Mouse (Mus musculus) midbrain, embryonic 14.5 days (tissue): ENCODE measurements around the gene Tex36. TPM values are rescaled to one million over a fixed set of nuclear protein-coding genes. Genes with fewer than 3 reads are reported as not detected.
A peak's percentile ranks its signal among the peaks of the same experiment; 100 is the strongest.

Source experiments
- ATAC-seq: fragments of 200-750 bp; cut with Nextera tagmentation; 2 replicates; pipeline ENCODE4 v1.8.0; 2017; ENCODE audit warnings: moderate number of reproducible peaks, moderate library complexity; ENCODE audit not compliant: low FRiP score, low TSS enrichment
- DNase-seq: peaks from one replicate; pipeline ENCODE4 v3.0.0-alpha.2; 2015
- H3K27ac ChIP-seq: fragments of 300-500 bp; sonication (generic); replicated peaks from 2 replicates; pipeline ENCODE4 v1.5.1; 2014; ENCODE audit warnings: mild to moderate bottlenecking, low read depth, low read length, moderate library complexity
- H3K27me3 ChIP-seq: fragments of 300-500 bp; sonication (generic); 2 replicates; pipeline ENCODE4 v1.6.1; 2014; ENCODE audit warnings: low read length, control low read depth, mixed read lengths; ENCODE audit not compliant: control insufficient read depth, insufficient read depth
- H3K36me3 ChIP-seq: fragments of 300-500 bp; sonication (generic); 2 replicates; pipeline ENCODE4 v1.6.1; 2014; ENCODE audit warnings: low read length, control low read depth; ENCODE audit not compliant: control insufficient read depth, insufficient read depth
- H3K4me1 ChIP-seq: fragments of 300-500 bp; sonication (generic); 2 replicates; pipeline ENCODE4 v1.6.1; 2014; ENCODE audit warnings: mild to moderate bottlenecking, antibody characterized with exemption, low read length, control low read depth; ENCODE audit not compliant: control insufficient read depth, insufficient read depth
- H3K4me2 ChIP-seq: fragments of 300-500 bp; sonication (generic); 2 replicates; pipeline ENCODE4 v1.6.1; 2014; ENCODE audit warnings: mild to moderate bottlenecking, low read length, moderate library complexity
- H3K4me3 ChIP-seq: fragments of 300-500 bp; sonication (generic); replicated peaks from 2 replicates; pipeline ENCODE4 v1.5.1; 2014; ENCODE audit warnings: low read depth, low read length
- H3K9ac ChIP-seq: fragments of 300-500 bp; sonication (generic); replicated peaks from 2 replicates; pipeline ENCODE4 v1.6.1; 2014; ENCODE audit warnings: mild to moderate bottlenecking, low read length, moderate library complexity
- H3K9me3 ChIP-seq: fragments of 300-500 bp; sonication (generic); 2 replicates; pipeline ENCODE4 v1.6.1; 2016; ENCODE audit warnings: low read length, control low read depth, mixed read lengths; ENCODE audit not compliant: control insufficient read depth
- WGBS: fragments of 180-500 bp; shearing (Covaris S2); extraction: QIAGEN DNeasy Blood & Tissue Kit; methylation state at CpG from one replicate; pipeline ENCODE4 v1.1.7; 2014; 5-methylcytosine and 5-hydroxymethylcytosine counted together
- polyA plus RNA-seq: library from polyadenylated mRNA; unstranded; fragments of >200 nt; fragmentation: Nextera tagmentation; extraction: Ambion mirVana; gene quantifications from 2 replicates; pipeline ENCODE4 v1.2.1, GENCODE M21; 2014

Gene Tex36
- polyA plus RNA-seq, 1 experiment from 2014 or later: not detected

GRCm38 (mm10) chr7:133630821-133631220 lies 28.9 kb upstream of the Tex36 start:
- H3K27ac ChIP-seq: no peak overlapping the region
- H3K9ac ChIP-seq: no peak overlapping the region
- H3K27me3 ChIP-seq: no peaks in the 10 kb centered on the region
- H3K4me2 ChIP-seq: no peak overlapping the region
- no peak for DNase-seq
- no peaks in the 10 kb centered on the region for H3K9me3 ChIP-seq
- H3K36me3 ChIP-seq: no peaks in the 10 kb centered on the region
- no peak for ATAC-seq
- H3K4me3 ChIP-seq: no peak overlapping the region
- WGBS: 79% methylated on average over 5 of the region's 5 CpGs
- no peaks in the 10 kb centered on the region for H3K4me1 ChIP-seq

- H3K27me3 ChIP-seq: no peaks in the 10 kb centered on the region
- DNase-seq: peak; percentile 51
- no peak overlapping the region for H3K4me2 ChIP-seq
- H3K9me3 ChIP-seq: no peaks in the 10 kb centered on the region
- 22% methylated on average over 14 of the region's 14 CpGs for WGBS
- ATAC-seq: no peak
- no peak overlapping the region for H3K4me3 ChIP-seq
- H3K4me1 ChIP-seq: no peaks in the 10 kb centered on the region
- H3K9ac ChIP-seq: no peak overlapping the region; the same call in 1 of the 2 replicates
- H3K27ac ChIP-seq: peak overlapping the region; percentile 47
- no peaks in the 10 kb centered on the region for H3K36me3 ChIP-seq
Observed at GRCm38 (mm10) chr7:133627184-133627936, 25.4 kb upstream of the Tex36 start.

GRCm38 (mm10) chr7:133623226-133623625 lies 21.3 kb upstream of the Tex36 start:
- no peak overlapping the region for H3K9ac ChIP-seq
- no peak overlapping the region for H3K4me3 ChIP-seq
- no peaks in the 10 kb centered on the region for H3K36me3 ChIP-seq
- DNase-seq (no peak), ATAC-seq (no peak)
- no peak overlapping the region for H3K27ac ChIP-seq
- WGBS: 82% methylated on average over 5 of the region's 5 CpGs
- no peak overlapping the region for H3K4me2 ChIP-seq
- H3K9me3 ChIP-seq: no peaks in the 10 kb centered on the region
- H3K27me3 ChIP-seq: no peaks in the 10 kb centered on the region
- H3K4me1 ChIP-seq: no peaks in the 10 kb centered on the region

GRCm38 (mm10) chr7:133620721-133621120 lies 18.8 kb upstream of the Tex36 start:
- ATAC-seq (no peak), DNase-seq (peak; percentile 81)
- H3K36me3 ChIP-seq: no peaks in the 10 kb centered on the region
- H3K4me2 ChIP-seq: no peak overlapping the region
- H3K4me1 ChIP-seq: no peaks in the 10 kb centered on the region
- H3K9ac ChIP-seq: no peak overlapping the region
- H3K4me3 ChIP-seq: no peak overlapping the region
- 56% methylated on average over 11 of the region's 11 CpGs for WGBS
- H3K27ac ChIP-seq: no peak overlapping the region
- H3K27me3 ChIP-seq: no peaks in the 10 kb centered on the region
- no peaks in the 10 kb centered on the region for H3K9me3 ChIP-seq

- no peak overlapping the region for H3K4me2 ChIP-seq
- WGBS: 64% methylated on average over 2 of the region's 2 CpGs
- no peak overlapping the region for H3K4me3 ChIP-seq
- H3K36me3 ChIP-seq: no peaks in the 10 kb centered on the region
- H3K27me3 ChIP-seq: no peaks in the 10 kb centered on the region
- ATAC-seq (no peak), DNase-seq (no peak)
- no peak overlapping the region for H3K27ac ChIP-seq
- H3K9ac ChIP-seq: no peak overlapping the region
- no peaks in the 10 kb centered on the region for H3K9me3 ChIP-seq
- H3K4me1 ChIP-seq: peaks cover 12% of the 10 kb centered on the region
Observed at GRCm38 (mm10) chr7:133612981-133613380, 11.0 kb upstream of the Tex36 start.

- Histone ChIP-seq H3K36me3 (no peaks in the 10 kb centered on the region), H3K27me3 (no peaks in the 10 kb centered on the region), H3K4me3 (no peak overlapping the region), H3K4me1 (peaks cover 19% of the 10 kb centered on the region), H3K9ac (no peak overlapping the region), H3K9me3 (no peaks in the 10 kb centered on the region), H3K4me2 (no peak overlapping the region), H3K27ac (no peak overlapping the region)
- DNase-seq (peak; percentile 31), ATAC-seq (no peak)
- 77% methylated on average over 8 of the region's 8 CpGs for WGBS
Observed at GRCm38 (mm10) chr7:133609585-133609984, 7.6 kb upstream of the Tex36 start.

GRCm38 (mm10) chr7:133608631-133609340 lies 6.8 kb upstream of the Tex36 start:
- Histone ChIP-seq H3K9ac (no peak overlapping the region), H3K4me2 (peak overlapping the region; percentile 37), H3K4me3 (no peak overlapping the region), H3K36me3 (no peaks in the 10 kb centered on the region), H3K27ac (peak overlapping the region; percentile 75), H3K27me3 (no peaks in the 10 kb centered on the region), H3K9me3 (no peaks in the 10 kb centered on the region), H3K4me1 (peaks cover 19% of the 10 kb centered on the region)
- 28% methylated on average over 13 of the region's 13 CpGs for WGBS
- ATAC-seq: no peak
- peak; percentile 58 for DNase-seq

- Histone ChIP-seq H3K9ac (no peak overlapping the region), H3K4me2 (peak overlapping the region; percentile 37; the same call in 1 of the 2 replicates), H3K36me3 (no peaks in the 10 kb centered on the region), H3K27me3 (no peaks in the 10 kb centered on the region), H3K4me1 (peaks cover 19% of the 10 kb centered on the region), H3K27ac (peak overlapping the region; percentile 75), H3K9me3 (no peaks in the 10 kb centered on the region), H3K4me3 (no peak overlapping the region)
- ATAC-seq: no peak
- DNase-seq: peak; percentile 40
- WGBS: 53% methylated on average over 13 of the region's 13 CpGs
Observed at GRCm38 (mm10) chr7:133607883-133608575, 6.1 kb upstream of the Tex36 start.
